Mouse (Mus musculus) embryo, embryonic 10 days (tissue): ENCODE measurements around the gene Hacd3.

Experiments used
- DNase-seq: peaks from one replicate; pipeline ENCODE4 v3.0.0-alpha.2; 2015; ENCODE audit warnings: low spot score

Gene Hacd3

DNA sequence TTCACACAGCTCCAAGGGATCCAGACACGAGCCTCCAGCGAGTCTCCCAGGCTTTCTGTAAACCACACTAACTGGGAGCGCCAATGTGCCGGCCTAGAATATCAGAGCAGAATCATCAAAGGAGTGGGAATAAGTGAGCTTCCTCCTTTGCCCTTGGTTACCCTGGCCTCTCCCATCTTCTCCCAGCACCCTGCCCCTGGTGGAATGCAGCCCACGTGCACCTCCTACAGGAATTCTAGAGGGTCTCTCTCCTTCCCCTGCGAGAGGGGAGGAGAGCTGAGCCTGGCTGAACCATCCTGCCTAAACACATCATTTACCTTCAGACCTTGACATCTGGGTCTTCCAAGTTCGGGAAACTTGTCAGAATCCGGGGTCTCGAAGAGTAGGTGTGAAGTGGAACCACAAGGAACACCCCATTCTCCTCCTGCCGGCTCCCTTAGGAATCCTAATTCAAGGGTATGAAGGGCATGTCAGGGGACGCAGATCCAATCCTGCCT, 70.3 kb downstream of the Hacd3 start, which contains the start of gene Slc24a1:
TSS of gene Slc24a1 (minus strand) at position 447 of the 497 bp plus-strand sequence.
- no peak for DNase-seq

DNA sequence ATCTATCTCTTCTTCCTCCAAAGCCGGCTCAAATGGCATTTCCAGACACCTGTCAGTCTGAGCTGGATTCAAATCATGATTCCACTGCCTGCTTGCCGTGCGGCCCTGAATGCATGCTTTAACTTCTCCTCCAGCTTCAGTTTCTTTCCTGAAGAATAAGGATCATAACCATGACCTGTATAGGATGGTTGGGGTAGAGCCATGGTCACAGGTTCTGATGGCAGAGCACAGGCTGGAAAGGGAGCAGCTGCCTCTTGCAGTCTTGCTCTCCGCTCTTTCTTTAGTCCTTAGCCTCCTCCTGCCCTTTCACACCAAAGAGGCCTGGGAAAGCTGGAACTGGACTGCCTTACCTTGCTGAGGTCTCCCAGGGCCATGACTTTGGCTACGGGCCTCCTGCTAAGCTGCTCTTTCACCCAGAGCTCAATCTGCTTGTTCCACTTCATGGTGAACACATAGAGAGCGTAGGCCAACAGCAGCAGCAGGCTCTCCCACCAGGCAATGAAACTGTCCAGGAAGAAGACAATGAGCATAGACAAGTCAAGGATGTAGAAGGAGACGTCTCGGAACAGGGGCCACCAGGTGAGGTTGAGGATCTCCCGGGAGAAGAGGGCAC, 73.9 kb downstream of the Hacd3 start:
- no peak for DNase-seq

DNA sequence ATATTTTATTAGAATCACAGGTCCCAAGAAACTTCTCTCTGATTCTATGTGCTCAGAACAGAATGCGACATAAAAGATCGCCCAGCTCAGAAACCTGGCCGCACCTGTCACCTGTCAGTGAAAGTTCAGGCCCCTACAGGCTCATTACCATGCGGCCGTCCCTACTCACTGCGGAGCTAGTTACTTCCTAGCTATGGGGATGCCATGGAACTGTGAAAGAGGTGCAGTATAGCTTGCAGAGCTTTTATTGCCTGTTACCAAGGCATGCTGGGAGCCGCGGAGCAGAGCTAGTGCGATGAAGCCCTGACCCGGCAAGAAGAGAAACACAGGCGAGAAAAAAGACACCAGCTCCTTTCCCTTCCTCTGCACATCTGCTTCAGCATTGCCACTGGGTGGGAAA, 77.5 kb downstream of the Hacd3 start:
- no peak for DNase-seq

DNA sequence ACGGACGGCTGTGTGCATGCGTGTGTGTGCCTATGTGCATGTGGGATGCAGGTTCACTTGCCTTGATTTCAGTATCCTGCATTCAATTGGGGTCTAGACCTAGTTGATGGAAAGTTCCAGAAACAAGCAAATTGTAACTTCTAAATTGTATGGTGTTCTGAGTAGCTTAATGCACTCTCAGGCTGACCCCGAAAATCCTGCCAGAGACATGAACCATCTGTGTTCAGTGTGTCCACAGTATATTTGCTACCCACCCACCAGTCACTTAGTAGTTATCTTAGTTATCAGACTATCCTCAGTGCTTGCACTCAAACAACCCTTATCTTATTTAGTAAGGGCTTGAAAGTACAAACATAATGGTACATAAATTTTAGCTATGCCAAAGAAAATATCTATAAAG, 79.8 kb downstream of the Hacd3 start:
- no peak for DNase-seq

DNA sequence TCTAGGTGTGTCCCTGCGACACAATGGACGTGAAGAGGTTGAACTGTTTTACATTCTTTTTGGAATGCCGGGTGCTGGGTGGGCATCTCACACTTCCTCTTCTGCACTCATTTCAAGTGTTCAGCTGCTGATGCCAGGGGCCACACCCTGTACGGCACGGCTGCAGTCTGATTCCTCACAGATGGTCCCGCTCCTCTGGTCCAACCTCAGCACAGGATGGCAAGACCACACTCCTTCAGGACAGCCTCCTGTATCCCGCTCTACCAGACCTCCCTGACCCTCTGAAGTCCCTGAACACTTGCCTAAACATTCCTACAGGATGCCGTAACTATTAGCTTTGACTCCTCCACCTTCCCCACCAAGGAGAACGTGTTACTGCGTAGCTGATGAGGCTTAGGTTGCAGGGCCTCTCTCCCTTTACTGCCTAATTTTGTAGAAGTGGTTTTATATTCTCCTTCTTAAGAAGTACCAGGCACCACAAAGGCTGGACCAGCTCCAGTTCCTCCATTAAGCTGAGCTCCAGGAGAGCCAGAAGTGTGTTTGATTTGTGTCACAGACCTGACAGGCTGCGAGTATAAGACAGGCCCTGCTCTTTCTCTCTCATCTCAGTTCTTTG, 80.7 kb downstream of the Hacd3 start:
- no peak for DNase-seq

DNA sequence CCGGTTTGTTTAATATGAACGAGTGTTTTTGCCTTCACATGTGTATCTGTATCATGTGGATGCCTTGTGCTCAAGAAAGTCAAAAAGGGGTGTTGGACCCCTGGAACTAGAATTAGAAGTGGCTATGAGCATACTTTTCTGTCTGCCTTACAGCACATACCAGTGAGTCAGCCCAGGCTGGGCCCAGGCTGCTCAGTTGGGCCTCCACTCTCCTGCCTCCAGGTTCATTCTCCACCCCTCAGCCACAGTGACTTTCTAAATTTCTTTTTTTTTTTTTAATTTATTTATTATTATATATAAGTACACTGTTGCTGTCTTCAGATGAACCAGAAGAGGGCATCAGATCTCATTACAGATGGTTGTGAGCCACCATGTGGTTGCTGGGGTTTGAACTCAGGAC, 81.7 kb downstream of the Hacd3 start:
- no peak for DNase-seq

DNA sequence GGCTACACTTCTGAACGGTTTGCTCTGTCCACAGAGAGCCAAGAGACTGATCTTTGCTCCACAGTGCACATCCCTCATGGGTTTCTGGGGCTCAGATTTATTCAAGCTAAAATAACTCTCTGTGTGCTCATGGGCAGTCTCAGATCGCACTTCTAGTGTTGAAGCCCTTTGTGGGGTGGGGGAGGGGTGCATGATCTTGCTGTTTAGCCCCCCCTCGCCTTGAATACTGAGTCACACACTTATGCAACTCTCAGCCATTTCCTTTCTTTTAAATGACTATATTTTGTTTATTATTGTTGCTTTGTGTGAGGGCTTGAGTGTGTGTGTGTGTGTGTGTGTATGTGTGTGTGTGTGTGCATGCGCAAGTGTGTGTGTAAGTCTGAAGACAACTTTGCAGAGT, 82.2 kb downstream of the Hacd3 start:
- DNase-seq = no peak

DNA sequence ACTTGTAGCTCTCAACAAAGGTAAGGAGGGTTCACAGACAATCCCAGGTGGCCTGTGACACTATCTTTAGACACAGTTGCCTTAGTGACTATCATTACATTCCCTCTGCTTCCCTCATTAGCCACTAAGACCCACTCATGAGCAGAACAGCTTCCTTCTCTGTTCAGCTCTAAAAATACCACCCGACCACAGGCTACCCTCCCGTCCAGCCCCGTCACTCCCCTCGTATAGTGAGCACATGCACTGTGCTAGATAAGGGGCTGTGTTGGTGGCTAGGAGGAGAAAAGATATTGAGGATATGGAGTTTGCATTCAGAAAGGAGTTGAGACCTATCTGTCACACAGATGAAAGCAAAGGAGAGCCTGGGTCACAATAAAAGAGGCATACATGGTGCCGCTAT, 83.0 kb downstream of the Hacd3 start:
- no peak for DNase-seq

DNA sequence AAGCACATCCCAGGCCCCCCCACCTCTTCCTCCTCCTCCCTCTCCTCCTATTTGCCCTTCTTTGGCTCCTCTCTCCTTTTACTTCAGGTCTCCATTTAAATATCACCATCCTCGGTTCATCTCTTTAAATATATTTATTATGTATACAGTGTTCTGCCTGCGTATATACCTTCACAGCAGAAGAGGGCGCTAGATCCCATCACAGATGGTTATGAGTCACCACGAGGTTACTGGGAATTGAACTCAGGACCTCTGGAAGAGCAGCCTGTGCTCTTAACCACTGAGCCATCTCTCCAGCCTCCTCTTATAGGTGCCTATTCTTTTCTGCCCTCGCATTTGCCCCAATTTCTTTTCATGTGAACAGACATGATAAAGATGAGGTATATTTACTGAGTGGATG, 84.0 kb downstream of the Hacd3 start:
- DNase-seq = no peak
